Mouse (Mus musculus) kidney, adult 2 months (tissue): ENCODE data around the gene 4933416C03Rik. TPM values are rescaled to one million over a fixed set of nuclear protein-coding genes. Genes with fewer than 3 reads are reported as not detected.

Source experiments
- DNase-seq: peaks from one replicate; pipeline ENCODE4 v3.0.0; 2021
- H3K27ac ChIP-seq: fragments of 200-500 bp; 2 replicates; pipeline ENCODE4 v1.5.1; 2012; ENCODE audit warnings: low read depth, low read length, control low read depth, inconsistent platforms; ENCODE audit not compliant: insufficient read depth
- H3K27me3 ChIP-seq: fragments of 200-500 bp; replicated peaks from 2 replicates; pipeline ENCODE4 v1.6.1; 2012; ENCODE audit warnings: mild to moderate bottlenecking, moderate library complexity, low read length, inconsistent platforms; ENCODE audit not compliant: control insufficient read depth, insufficient read depth
- H3K36me3 ChIP-seq: fragments of 200-500 bp; 2 replicates; pipeline ENCODE4 v1.6.1; 2012; ENCODE audit warnings: mild to moderate bottlenecking, moderate library complexity, low read length, inconsistent platforms; ENCODE audit not compliant: control insufficient read depth, insufficient read depth
- H3K4me1 ChIP-seq: fragments of 200-500 bp; 2 replicates; pipeline ENCODE4 v1.6.1; 2011; ENCODE audit warnings: low read length; ENCODE audit not compliant: control insufficient read depth, insufficient read depth
- H3K4me3 ChIP-seq: fragments of 200-500 bp; 2 replicates; pipeline ENCODE4 v1.5.1; 2011; ENCODE audit warnings: mild to moderate bottlenecking, low read depth, low read length, control low read depth; ENCODE audit not compliant: insufficient read depth
- CTCF ChIP-seq: fragments of 200-500 bp; conservative IDR thresholded peaks from 2 replicates; pipeline ENCODE4 v1.5.1; 2011; ENCODE audit warnings: low read depth, mild to moderate bottlenecking, control low read depth, low read length, moderate library complexity, mixed read lengths; ENCODE audit not compliant: insufficient read depth, insufficient read length
- POLR2A ChIP-seq: fragments of 200-500 bp; IDR thresholded peaks from one replicate; pipeline ENCODE4 v1.6.1; 2011; ENCODE audit warnings: low read depth, low read length, control low read depth
- WGBS: fragments of 180-500 bp; shearing (Covaris S2); methylation state at CpG from one replicate; pipeline ENCODE4 v1.1.7; 2018; 5-methylcytosine and 5-hydroxymethylcytosine counted together
- polyA plus RNA-seq: library from polyadenylated mRNA; depleted of rRNA; stranded (reverse); fragments of >200 nt; gene quantifications from 2 replicates; pipeline ENCODE4 v1.2.3, GENCODE M21; 2012

Gene 4933416C03Rik
- polyA plus RNA-seq, 1 experiment, result not detected

DNA sequence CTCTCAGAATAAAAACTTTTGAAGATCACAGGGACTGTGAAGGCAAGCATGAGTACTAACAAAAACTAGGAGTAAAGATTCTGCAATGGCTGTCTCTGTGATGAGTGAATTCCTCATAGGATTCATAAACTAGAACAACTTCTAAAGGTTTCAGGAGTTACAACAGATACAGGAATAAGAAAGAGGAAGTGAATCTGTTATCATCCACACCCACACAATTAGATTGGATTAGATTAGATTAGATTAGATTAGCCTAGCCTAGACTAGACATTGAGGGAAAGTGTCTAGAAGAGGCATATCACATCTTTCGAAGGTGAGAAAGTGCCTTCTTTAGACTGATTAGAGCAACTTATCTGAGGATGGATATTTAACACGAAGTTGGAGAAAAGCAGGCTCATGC lies 21.5 kb upstream of the 4933416C03Rik start:
- no peak for DNase-seq
- Histone ChIP-seq H3K27ac (no peak overlapping the region), H3K4me1 (no peaks in the 10 kb centered on the region), H3K27me3 (no peaks in the 10 kb centered on the region; the same call in 1 of the 2 replicates), H3K36me3 (no peaks in the 10 kb centered on the region), H3K4me3 (no peak overlapping the region)
- TF ChIP-seq CTCF (no peak), POLR2A (no peak)
- WGBS, result 80% methylated on average over 2 of the region's 2 CpGs

GRCm38 (mm10) chr10:116132233-116132632 lies 18.5 kb upstream of the 4933416C03Rik start:
- Histone ChIP-seq H3K4me1 (no peaks in the 10 kb centered on the region), H3K36me3 (no peaks in the 10 kb centered on the region), H3K27ac (no peak overlapping the region), H3K4me3 (no peak overlapping the region), H3K27me3 (no peaks in the 10 kb centered on the region; the same call in 1 of the 2 replicates)
- 78% methylated on average over 4 of the region's 4 CpGs for WGBS
- TF ChIP-seq POLR2A (no peak), CTCF (no peak)
- no peak for DNase-seq

DNA sequence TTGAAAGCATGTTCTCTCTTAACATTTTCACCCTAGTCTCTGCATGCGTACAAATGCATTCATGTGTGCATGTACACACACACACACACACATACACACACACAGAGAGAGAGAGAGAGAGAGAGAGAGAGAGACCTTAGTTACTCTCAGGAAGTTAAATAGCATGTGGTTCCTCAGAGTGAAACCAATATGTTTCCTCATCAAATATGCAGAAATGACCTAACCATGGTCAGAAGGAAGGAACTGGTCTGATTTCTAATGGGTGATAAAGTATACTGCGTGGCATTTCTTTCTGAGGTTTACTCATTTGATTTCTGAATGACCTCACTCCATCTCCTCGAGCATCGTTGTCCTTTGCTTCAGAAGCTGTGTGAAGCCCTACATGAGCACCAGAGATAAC lies 17.5 kb upstream of the 4933416C03Rik start:
- Histone ChIP-seq H3K4me3 (no peak overlapping the region), H3K27ac (no peak overlapping the region), H3K27me3 (no peaks in the 10 kb centered on the region; the same call in 1 of the 2 replicates), H3K36me3 (no peaks in the 10 kb centered on the region), H3K4me1 (no peaks in the 10 kb centered on the region)
- DNase-seq, result no peak
- WGBS, result 75% methylated on average over 4 of the region's 4 CpGs
- TF ChIP-seq POLR2A (no peak), CTCF (no peak)

DNA sequence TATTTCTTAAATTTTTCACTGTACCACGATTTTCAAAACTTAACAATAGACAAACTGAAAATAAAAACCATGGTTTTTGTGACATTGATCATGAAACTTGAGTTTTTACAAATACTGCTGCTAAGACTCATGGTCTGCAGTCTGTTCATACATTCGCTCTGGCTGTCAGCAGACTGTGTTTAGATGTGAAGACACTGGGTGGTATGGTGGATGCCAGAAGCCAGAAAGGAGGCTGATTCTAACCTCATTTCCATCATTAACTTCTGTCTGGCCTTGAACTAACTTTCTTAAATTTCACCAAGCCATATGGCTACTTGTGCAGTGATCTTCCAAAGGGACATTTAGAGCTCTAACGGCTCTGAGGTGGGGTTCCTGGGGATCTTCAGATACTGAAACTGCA lies 16.7 kb upstream of the 4933416C03Rik start:
- no peak for DNase-seq
- no peaks in the 10 kb centered on the region; the same call in 1 of the 2 replicates for H3K27me3 ChIP-seq
- TF ChIP-seq POLR2A, result no peak
- no peak for TF ChIP-seq CTCF
- no peaks in the 10 kb centered on the region for H3K36me3 ChIP-seq
- H3K4me3 ChIP-seq, result no peak overlapping the region
- H3K27ac ChIP-seq, result no peak overlapping the region
- WGBS, result 70% methylated on average over 3 of the region's 3 CpGs
- H3K4me1 ChIP-seq, result no peaks in the 10 kb centered on the region

- H3K4me3 ChIP-seq, result no peak overlapping the region
- no peak for TF ChIP-seq POLR2A
- TF ChIP-seq CTCF, result no peak
- H3K4me1 ChIP-seq, result no peaks in the 10 kb centered on the region
- H3K36me3 ChIP-seq, result no peaks in the 10 kb centered on the region
- no peaks in the 10 kb centered on the region for H3K27me3 ChIP-seq
- WGBS, result 77% methylated on average over 5 of the region's 5 CpGs
- no peak overlapping the region for H3K27ac ChIP-seq
- DNase-seq, result no peak
These were observed 11.6 kb upstream of the 4933416C03Rik start for GRCm38 (mm10) chr10:116125364-116125763.

- H3K27ac ChIP-seq, result no peak overlapping the region
- H3K4me3 ChIP-seq, result no peak overlapping the region
- no peak for DNase-seq
- H3K36me3 ChIP-seq, result no peaks in the 10 kb centered on the region
- no peaks in the 10 kb centered on the region for H3K4me1 ChIP-seq
- 77% methylated on average over 2 of the region's 2 CpGs for WGBS
- TF ChIP-seq POLR2A (no peak), CTCF (no peak)
- H3K27me3 ChIP-seq, result no peaks in the 10 kb centered on the region
These were observed 10.1 kb upstream of the 4933416C03Rik start for GRCm38 (mm10) chr10:116123808-116124207.

- Histone ChIP-seq H3K27me3 (no peaks in the 10 kb centered on the region), H3K4me3 (no peak overlapping the region), H3K36me3 (no peaks in the 10 kb centered on the region), H3K4me1 (no peaks in the 10 kb centered on the region), H3K27ac (no peak overlapping the region)
- 91% methylated on average over 2 of the region's 2 CpGs for WGBS
- TF ChIP-seq POLR2A, result no peak
- no peak for TF ChIP-seq CTCF
- DNase-seq, result no peak
These were observed 7.7 kb upstream of the 4933416C03Rik start for GRCm38 (mm10) chr10:116121463-116121862.

GRCm38 (mm10) chr10:116117060-116117459 lies 3.3 kb upstream of the 4933416C03Rik start:
- no peak for DNase-seq
- 80% methylated on average over 8 of the region's 8 CpGs for WGBS
- TF ChIP-seq POLR2A, result no peak
- no peak for TF ChIP-seq CTCF
- Histone ChIP-seq H3K4me3 (no peak overlapping the region), H3K4me1 (no peaks in the 10 kb centered on the region), H3K36me3 (no peaks in the 10 kb centered on the region), H3K27ac (no peak overlapping the region), H3K27me3 (no peaks in the 10 kb centered on the region)
